Mouse (Mus musculus) testis, adult 2 months (tissue): Measurements from ENCODE around the gene Dner.

Experiments
- CTCF ChIP-seq: fragments of 200-500 bp; IDR thresholded peaks from 2 replicates; pipeline ENCODE4 v1.5.1; 2012; ENCODE audit warnings: low read depth, mild to moderate bottlenecking, inconsistent platforms, low read length, moderate library complexity; ENCODE audit not compliant: control insufficient read depth, insufficient read depth, insufficient replicate concordance
- POLR2A ChIP-seq: fragments of 200-500 bp; IDR thresholded peaks from 2 replicates; pipeline ENCODE4 v1.6.1; 2012; ENCODE audit warnings: low read depth, mild to moderate bottlenecking, inconsistent platforms, low read length, moderate library complexity; ENCODE audit not compliant: control insufficient read depth

DNA sequence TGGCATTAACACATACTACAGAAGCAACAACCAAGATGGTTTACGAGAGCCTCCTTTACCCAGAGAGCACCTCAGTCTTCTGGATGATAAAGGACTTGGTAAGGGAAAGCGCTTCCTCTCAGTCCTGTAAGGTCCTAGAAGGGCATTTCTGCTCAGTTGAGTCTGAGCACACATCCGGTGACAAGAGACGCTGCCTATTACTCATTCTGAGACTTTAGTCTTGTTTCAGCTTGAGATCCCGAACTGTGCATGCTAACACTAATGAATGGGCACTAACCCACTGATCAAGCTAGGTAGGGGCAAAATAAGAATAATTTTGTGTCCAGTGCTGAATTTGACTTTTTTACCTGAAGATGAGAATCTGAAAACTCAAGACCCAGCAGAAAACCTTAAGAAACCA is 97.0 kb downstream of the Dner start:
- no peak for TF ChIP-seq POLR2A
- TF ChIP-seq CTCF = no peak
